Mouse (Mus musculus) heart, embryonic 14.5 days (tissue): ENCODE measurements around the gene Olfr1145. TPM values are rescaled to one million over a fixed set of nuclear protein-coding genes. Genes with fewer than 3 reads are reported as not detected.

ENCODE experiments used
- polyA plus RNA-seq: library from polyadenylated mRNA; unstranded; fragments of >200 nt; fragmentation: Nextera tagmentation; extraction: Ambion mirVana; gene quantifications from 2 replicates; pipeline ENCODE4 v1.2.1, GENCODE M21; 2014

Gene Olfr1145
- polyA plus RNA-seq, 1 experiment from 2014 or later = not detected

Other genes starting within 250 kb of the Olfr1145 start
- gene Olfr1129, start 235.9 kb upstream of the Olfr1145 start, polyA plus RNA-seq = not detected in 2 replicates
- not detected in 2 replicates for gene Olfr1130, start 203.6 kb upstream of the Olfr1145 start, polyA plus RNA-seq
- gene Olfr1131, start 182.7 kb upstream of the Olfr1145 start, polyA plus RNA-seq = not detected in 2 replicates
- not detected in 2 replicates for gene Olfr1132, start 172.3 kb upstream of the Olfr1145 start, polyA plus RNA-seq
- gene Olfr1133, start 162.4 kb upstream of the Olfr1145 start, polyA plus RNA-seq = not detected in 2 replicates
- not detected in 2 replicates for gene Olfr1134, start 151.4 kb upstream of the Olfr1145 start, polyA plus RNA-seq
- not detected in 2 replicates for gene Olfr1135, start 136.2 kb upstream of the Olfr1145 start, polyA plus RNA-seq
- not detected in 2 replicates for gene Olfr1136, start 115.9 kb upstream of the Olfr1145 start, polyA plus RNA-seq
- gene Olfr1137, start 96.6 kb upstream of the Olfr1145 start, polyA plus RNA-seq = not detected in 2 replicates
- gene Olfr1138, start 69.8 kb upstream of the Olfr1145 start, polyA plus RNA-seq = not detected in 2 replicates
- gene Olfr1140, start 66.1 kb upstream of the Olfr1145 start, polyA plus RNA-seq = not detected in 2 replicates
- gene Olfr1141, start 55.8 kb upstream of the Olfr1145 start, polyA plus RNA-seq = not detected in 2 replicates
- not detected in 2 replicates for gene Olfr152, start 30.3 kb upstream of the Olfr1145 start, polyA plus RNA-seq
- not detected in 2 replicates for gene Olfr1143, start 9.2 kb upstream of the Olfr1145 start, polyA plus RNA-seq
- not detected in 2 replicates for gene Olfr1148, start 20.7 kb downstream of the Olfr1145 start, polyA plus RNA-seq
- not detected in 2 replicates for gene Olfr1150-ps1, start 34.2 kb downstream of the Olfr1145 start, polyA plus RNA-seq
- not detected in 2 replicates for gene Olfr1151, start 46.0 kb downstream of the Olfr1145 start, polyA plus RNA-seq
- not detected in 2 replicates for gene Olfr1152, start 56.7 kb downstream of the Olfr1145 start, polyA plus RNA-seq
- gene Olfr1153, start 85.1 kb downstream of the Olfr1145 start, polyA plus RNA-seq = not detected in 2 replicates
- not detected in 2 replicates for gene Olfr1154, start 95.3 kb downstream of the Olfr1145 start, polyA plus RNA-seq
- not detected in 2 replicates for gene Olfr1155, start 135.3 kb downstream of the Olfr1145 start, polyA plus RNA-seq
- gene Olfr1156, start 143.3 kb downstream of the Olfr1145 start, polyA plus RNA-seq = not detected in 2 replicates
- not detected in 2 replicates for gene Olfr1157, start 158.5 kb downstream of the Olfr1145 start, polyA plus RNA-seq
- gene Olfr74, start 164.8 kb downstream of the Olfr1145 start, polyA plus RNA-seq = not detected in 2 replicates
- gene Olfr1158, start 180.3 kb downstream of the Olfr1145 start, polyA plus RNA-seq = not detected in 2 replicates
- gene Olfr1160, start 198.4 kb downstream of the Olfr1145 start, polyA plus RNA-seq = not detected in 2 replicates
- not detected in 2 replicates for gene Olfr1161, start 213.0 kb downstream of the Olfr1145 start, polyA plus RNA-seq
- not detected in 2 replicates for gene Olfr73, start 227.9 kb downstream of the Olfr1145 start, polyA plus RNA-seq
- gene Olfr1162, start 241.3 kb downstream of the Olfr1145 start, polyA plus RNA-seq = not detected in 2 replicates